Mouse (Mus musculus) stomach, embryonic 14.5 days (tissue): Measurements from ENCODE around the gene Itln1. TPM values are rescaled to one million over a fixed set of nuclear protein-coding genes. Genes with fewer than 3 reads are reported as not detected.
"Not testable (repeated sequence)": the region's sequence is repeated elsewhere in the genome, so short reads cannot be mapped to it uniquely, and the experiment has no call there.

Source experiments
- ATAC-seq: fragments of 200-750 bp; cut with Nextera tagmentation; 2 replicates; pipeline ENCODE4 v1.8.0; 2017; ENCODE audit warnings: low read depth, moderate TSS enrichment; ENCODE audit not compliant: insufficient number of reproducible peaks, insufficient read depth, low FRiP score
- H3K27ac ChIP-seq: fragments of 300-500 bp; sonication (generic); 2 replicates; pipeline ENCODE4 v1.5.1; 2014; ENCODE audit warnings: mild to moderate bottlenecking, low read length, moderate library complexity, mixed read lengths
- H3K27me3 ChIP-seq: fragments of 300-500 bp; sonication (generic); 2 replicates; pipeline ENCODE4 v1.6.1; 2014; ENCODE audit warnings: low read length, control low read depth, mixed read lengths; ENCODE audit not compliant: control insufficient read depth, insufficient read depth
- H3K36me3 ChIP-seq: fragments of 300-500 bp; sonication (generic); 2 replicates; pipeline ENCODE4 v1.6.1; 2014; ENCODE audit warnings: mild to moderate bottlenecking, control low read depth, low read length, moderate library complexity, mixed read lengths; ENCODE audit not compliant: control insufficient read depth, insufficient read depth
- H3K4me1 ChIP-seq: fragments of 300-500 bp; sonication (generic); 2 replicates; pipeline ENCODE4 v1.6.1; 2014; ENCODE audit warnings: low read length, control low read depth, mixed read lengths; ENCODE audit not compliant: control insufficient read depth, insufficient read depth
- H3K4me2 ChIP-seq: fragments of 300-500 bp; sonication (generic); replicated peaks from 2 replicates; pipeline ENCODE4 v1.6.1; 2014; ENCODE audit warnings: low read depth, low read length, control low read depth
- H3K4me3 ChIP-seq: fragments of 300-500 bp; sonication (generic); 2 replicates; pipeline ENCODE4 v1.5.1; 2014; ENCODE audit warnings: low read depth, low read length, control low read depth
- H3K9ac ChIP-seq: fragments of 300-500 bp; sonication (generic); replicated peaks from 2 replicates; pipeline ENCODE4 v1.6.1; 2014; ENCODE audit warnings: low read depth, mild to moderate bottlenecking, control low read depth, low read length, moderate library complexity, mixed read lengths
- H3K9me3 ChIP-seq: fragments of 300-500 bp; sonication (generic); 2 replicates; pipeline ENCODE4 v1.6.1; 2016; ENCODE audit warnings: low read depth, low read length, control low read depth; ENCODE audit not compliant: control insufficient read depth
- WGBS: fragments of 180-500 bp; shearing (Covaris S2); extraction: QIAGEN DNeasy Blood & Tissue Kit; methylation state at CpG from one replicate; pipeline ENCODE4 v1.1.7; 2014; 5-methylcytosine and 5-hydroxymethylcytosine counted together
- polyA plus RNA-seq: library from polyadenylated mRNA; unstranded; fragments of >200 nt; fragmentation: Nextera tagmentation; extraction: Ambion mirVana; gene quantifications from 2 replicates; pipeline ENCODE4 v1.2.1, GENCODE M21; 2014

Itln1 gene
- polyA plus RNA-seq, 1 experiment from 2014 or later = not detected

GRCm38 (mm10) chr1:171478968-171479367, 56.1 kb downstream of the Itln1 start:
- Histone ChIP-seq H3K4me2 (no peak overlapping the region), H3K4me3 (no peak overlapping the region), H3K27ac (no peak overlapping the region), H3K27me3 (no peaks in the 10 kb centered on the region), H3K36me3 (no peaks in the 10 kb centered on the region), H3K9me3 (peaks cover 5% of the 10 kb centered on the region; the same call in 1 of the 2 replicates), H3K9ac (no peak overlapping the region), H3K4me1 (0 out of 2 replicates have a peak, but pooled peaks cover 5% of the 10 kb centered on the region)
- 61% methylated on average over 2 of the region's 2 CpGs for WGBS
- no peak for ATAC-seq

GRCm38 (mm10) chr1:171477758-171478545, 57.1 kb downstream of the Itln1 start:
- peak overlapping the region; percentile 17 for H3K4me3 ChIP-seq
- H3K9me3 ChIP-seq = peaks cover 3% of the 10 kb centered on the region; the same call in 1 of the 2 replicates
- no peak overlapping the region for H3K9ac ChIP-seq
- H3K4me2 ChIP-seq = peak overlapping the region; percentile 28; the same call in 1 of the 2 replicates
- 0 out of 2 replicates have a peak, but pooled peaks cover 5% of the 10 kb centered on the region for H3K4me1 ChIP-seq
- peak; percentile 92 for ATAC-seq
- no peaks in the 10 kb centered on the region for H3K36me3 ChIP-seq
- H3K27ac ChIP-seq = peak overlapping the region; percentile 75
- H3K27me3 ChIP-seq = no peaks in the 10 kb centered on the region
- WGBS = 49% methylated on average over 27 of the region's 27 CpGs

- Histone ChIP-seq H3K4me2 (no peak overlapping the region), H3K9me3 (no peaks in the 10 kb centered on the region), H3K4me3 (no peak overlapping the region), H3K36me3 (no peaks in the 10 kb centered on the region), H3K9ac (no peak overlapping the region), H3K27me3 (no peaks in the 10 kb centered on the region), H3K27ac (peak overlapping the region; percentile 75), H3K4me1 (0 out of 2 replicates have a peak, but pooled peaks cover 5% of the 10 kb centered on the region)
- ATAC-seq = no peak
- 61% methylated on average over 8 of the region's 8 CpGs for WGBS
These were observed 58.0 kb downstream of the Itln1 start for GRCm38 (mm10) chr1:171477123-171477522.

- Histone ChIP-seq H3K9ac (no peak overlapping the region), H3K36me3 (no peaks in the 10 kb centered on the region), H3K4me1 (0 out of 2 replicates have a peak, but pooled peaks cover 5% of the 10 kb centered on the region), H3K27ac (no peak overlapping the region), H3K4me3 (no peak overlapping the region), H3K4me2 (no peak overlapping the region), H3K9me3 (no peaks in the 10 kb centered on the region), H3K27me3 (no peaks in the 10 kb centered on the region)
- WGBS = 65% methylated on average over 9 of the region's 9 CpGs
- ATAC-seq = no peak
These were observed 61.0 kb downstream of the Itln1 start for GRCm38 (mm10) chr1:171473920-171474640.

GRCm38 (mm10) chr1:171473506-171473905, 61.6 kb downstream of the Itln1 start:
- H3K4me2 ChIP-seq = no peak overlapping the region
- H3K27me3 ChIP-seq = no peaks in the 10 kb centered on the region
- H3K27ac ChIP-seq = no peak overlapping the region
- 0 out of 2 replicates have a peak, but pooled peaks cover 5% of the 10 kb centered on the region for H3K4me1 ChIP-seq
- no peak overlapping the region for H3K4me3 ChIP-seq
- no peaks in the 10 kb centered on the region for H3K36me3 ChIP-seq
- ATAC-seq = no peak
- no peak overlapping the region for H3K9ac ChIP-seq
- whole genome bisulfite sequencing = 58% methylated on average over 4 of the region's 4 CpGs
- H3K9me3 ChIP-seq = no peaks in the 10 kb centered on the region

- H3K27me3 ChIP-seq, H3K4me2 ChIP-seq, H3K9me3 ChIP-seq, H3K27ac ChIP-seq, H3K4me3 ChIP-seq, ATAC-seq, H3K36me3 ChIP-seq, H3K4me1 ChIP-seq, H3K9ac ChIP-seq: not testable (repeated sequence)
- WGBS = 95% methylated on average over 8 of the region's 8 CpGs
These were observed 63.2 kb downstream of the Itln1 start for GRCm38 (mm10) chr1:171471941-171472340.

GRCm38 (mm10) chr1:171471452-171471851, 63.6 kb downstream of the Itln1 start:
- no peak overlapping the region for H3K4me3 ChIP-seq
- ATAC-seq = no peak
- H3K27me3 ChIP-seq = no peaks in the 10 kb centered on the region
- no peak overlapping the region for H3K9ac ChIP-seq
- 77% methylated on average over 1 of the region's 1 CpGs for WGBS
- H3K4me1 ChIP-seq = no peaks in the 10 kb centered on the region
- no peaks in the 10 kb centered on the region for H3K9me3 ChIP-seq
- no peak overlapping the region for H3K27ac ChIP-seq
- no peaks in the 10 kb centered on the region for H3K36me3 ChIP-seq
- no peak overlapping the region for H3K4me2 ChIP-seq

GRCm38 (mm10) chr1:171470896-171471295, 64.2 kb downstream of the Itln1 start:
- H3K9me3 ChIP-seq = no peaks in the 10 kb centered on the region
- no peak overlapping the region for H3K4me3 ChIP-seq
- no peak for ATAC-seq
- H3K27ac ChIP-seq = no peak overlapping the region
- H3K36me3 ChIP-seq = no peaks in the 10 kb centered on the region
- no peak overlapping the region for H3K9ac ChIP-seq
- no peaks in the 10 kb centered on the region for H3K4me1 ChIP-seq
- WGBS = 81% methylated on average over 5 of the region's 5 CpGs
- no peaks in the 10 kb centered on the region for H3K27me3 ChIP-seq
- no peak overlapping the region for H3K4me2 ChIP-seq
